Mouse (Mus musculus) NIH3T3 (cell line): ENCODE measurements around the gene Frem1.

Experiments used
- DNase-seq: peaks from one replicate; pipeline ENCODE4 v3.0.0-alpha.2; 2012; ENCODE audit warnings: low read depth

The Frem1 gene

DNA sequence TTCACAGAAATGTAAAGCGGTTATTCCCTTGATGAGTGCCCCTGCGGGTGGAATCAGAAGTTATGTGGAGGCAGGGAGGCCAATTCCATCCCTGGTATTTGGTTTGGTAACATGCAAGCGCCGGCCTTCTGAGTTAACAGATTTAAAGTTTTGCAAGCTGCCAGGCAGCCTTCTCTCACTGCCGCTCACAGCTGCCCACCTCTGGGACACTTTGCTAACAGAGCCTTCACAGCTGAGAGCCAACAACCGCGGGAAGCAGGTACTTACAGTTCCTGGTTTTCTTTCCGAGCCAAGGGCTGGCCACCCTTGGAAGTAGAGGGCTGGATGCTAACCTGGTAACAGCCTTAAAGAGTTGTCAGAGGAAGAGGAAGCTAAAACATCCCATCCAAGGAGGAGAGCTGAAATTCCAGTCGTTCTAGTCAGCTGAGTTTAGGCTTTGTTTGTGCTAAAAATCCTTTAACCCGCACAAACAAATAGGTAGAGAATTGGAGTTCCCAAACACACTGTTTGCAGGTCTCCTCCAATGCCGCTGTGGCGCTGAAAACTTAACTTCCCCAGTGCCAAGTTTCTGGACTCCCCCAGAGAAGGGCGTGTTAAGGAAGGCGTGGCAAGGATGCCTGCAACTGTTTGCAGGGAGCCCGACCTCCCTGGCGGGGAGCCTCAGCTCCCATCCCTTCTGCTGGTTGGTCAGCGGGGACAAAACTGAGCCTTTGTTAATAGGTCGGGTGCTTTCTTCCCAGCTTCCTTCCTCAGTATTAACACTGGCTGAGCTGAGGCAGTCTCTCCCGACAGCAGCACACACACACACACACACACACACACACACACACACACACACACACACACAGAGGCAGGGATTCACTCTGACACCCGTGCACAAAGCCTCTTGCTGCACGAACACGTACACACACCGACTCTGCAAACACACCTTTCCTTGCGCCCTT, at the start of gene Frem1:
Gene Frem1 (minus strand): TSS at position 706 of the 944 bp plus-strand sequence.
- DNase-seq = peak; percentile 17

GRCm38 (mm10) chr4:83099025-83099424, 46.9 kb upstream of the Frem1 start:
- no peak for DNase-seq

- DNase-seq = no peak
These were observed 41.8 kb upstream of the Frem1 start for GRCm38 (mm10) chr4:83093941-83094340.

GRCm38 (mm10) chr4:83090691-83091448, 38.7 kb upstream of the Frem1 start:
- peak; percentile 49 for DNase-seq

DNA sequence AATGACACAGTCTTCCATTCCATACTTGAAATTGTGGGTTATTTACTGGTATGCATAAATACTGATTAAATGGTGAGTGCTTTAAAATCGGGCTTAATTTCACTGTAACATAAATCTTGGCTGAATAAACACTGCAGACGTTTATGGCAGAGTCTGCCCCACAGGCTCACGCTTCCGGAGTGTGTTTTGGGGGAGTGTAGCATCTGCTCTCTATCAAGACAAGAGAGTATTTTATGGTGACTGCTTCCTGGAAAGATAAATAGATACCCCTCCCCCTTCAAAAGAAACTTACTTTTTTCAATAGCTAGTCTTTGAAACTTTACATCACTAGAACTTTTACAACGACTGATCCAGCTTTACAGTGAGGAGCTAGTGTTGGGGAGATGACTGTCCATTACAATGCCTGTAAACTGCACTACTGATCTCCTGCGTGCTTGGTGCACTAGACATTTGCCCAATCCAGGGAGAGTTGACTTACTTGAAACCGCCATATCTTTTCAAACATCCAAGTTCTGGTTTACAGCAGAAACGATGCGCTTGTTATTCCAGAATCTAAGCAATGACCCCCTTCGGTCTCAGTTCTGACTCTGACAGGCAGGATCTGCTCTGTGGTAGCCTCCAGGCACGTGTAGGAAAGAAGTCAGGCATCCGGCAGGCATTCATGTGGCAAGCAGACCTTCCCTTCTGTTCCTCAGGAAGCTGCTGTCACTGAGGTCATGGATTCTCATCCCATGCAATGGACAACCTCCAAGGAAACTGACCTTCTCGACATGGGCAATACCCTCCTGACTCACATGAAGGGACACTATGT, 28.4 kb upstream of the Frem1 start:
- DNase-seq = no peak

- peak; percentile 36 for DNase-seq
These were observed 12.1 kb upstream of the Frem1 start for GRCm38 (mm10) chr4:83064191-83064590.

GRCm38 (mm10) chr4:83061564-83061963, 9.4 kb upstream of the Frem1 start:
- DNase-seq = no peak

DNA sequence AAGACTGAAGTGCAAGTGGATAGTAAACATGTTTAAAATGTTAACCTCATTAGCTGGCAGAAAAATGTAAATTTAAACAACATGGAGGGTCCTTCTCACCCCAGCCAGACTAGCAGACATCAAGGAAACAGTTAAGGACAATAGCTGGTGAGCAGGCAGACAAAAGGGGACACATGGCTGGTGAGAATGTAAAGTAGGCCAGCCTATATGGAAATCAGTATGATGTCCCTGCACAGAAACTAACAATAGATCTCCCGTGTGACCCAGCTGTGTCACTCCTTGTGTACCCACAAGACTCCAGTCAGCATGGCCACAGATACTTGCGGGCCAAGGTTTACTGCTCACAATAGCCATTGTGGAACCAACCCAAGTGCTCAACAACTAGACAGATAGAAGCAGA, 6.5 kb upstream of the Frem1 start:
- DNase-seq = no peak

DNA sequence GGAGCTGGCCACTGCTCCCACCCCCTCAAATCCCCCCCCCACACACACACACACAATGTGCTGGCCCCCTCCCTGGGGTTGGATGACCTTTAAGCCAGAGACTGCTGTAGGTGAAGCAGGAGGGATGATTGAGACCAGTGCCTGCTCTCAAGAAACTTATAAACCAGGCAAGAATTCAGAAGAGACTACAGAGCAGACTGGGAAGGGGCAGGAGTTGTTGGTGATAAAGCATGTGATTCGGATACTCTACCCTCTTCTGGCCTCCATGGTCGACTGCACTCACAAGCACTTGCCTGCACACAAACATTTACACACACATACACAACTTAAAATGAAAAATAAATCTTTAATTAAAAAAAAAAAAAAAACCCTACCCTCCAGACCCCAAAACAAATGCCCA, 6.0 kb upstream of the Frem1 start:
- DNase-seq = no peak

DNA sequence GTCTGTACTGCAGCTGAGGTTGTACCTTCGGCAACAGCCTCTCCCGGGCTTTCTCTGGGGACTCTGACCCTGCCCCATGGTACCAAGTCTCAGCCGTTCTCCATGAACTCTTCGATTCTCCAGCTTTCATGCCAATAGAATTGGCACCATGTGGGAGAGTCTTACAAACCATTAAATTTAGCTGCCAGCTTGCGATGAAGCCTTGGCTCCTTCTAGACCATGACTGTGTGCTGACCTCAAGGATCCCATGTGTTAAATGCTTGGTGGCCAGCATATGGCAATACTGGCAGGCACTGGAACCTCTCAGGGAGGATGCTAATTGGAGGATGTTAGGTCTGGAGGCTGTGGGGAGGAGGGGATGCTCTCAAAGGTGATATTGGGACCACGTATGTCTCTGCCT, 4.4 kb upstream of the Frem1 start:
- no peak for DNase-seq

- no peak for DNase-seq
These were observed 3.3 kb upstream of the Frem1 start for GRCm38 (mm10) chr4:83055444-83055843.

- DNase-seq = no peak
These were observed 1.1 kb upstream of the Frem1 start for GRCm38 (mm10) chr4:83053206-83053605.

- DNase-seq = no peak
These were observed 963 bp downstream of the Frem1 start for GRCm38 (mm10) chr4:83051176-83051575.

- DNase-seq = no peak
These were observed 1.9 kb downstream of the Frem1 start for GRCm38 (mm10) chr4:83050151-83050796.

DNA sequence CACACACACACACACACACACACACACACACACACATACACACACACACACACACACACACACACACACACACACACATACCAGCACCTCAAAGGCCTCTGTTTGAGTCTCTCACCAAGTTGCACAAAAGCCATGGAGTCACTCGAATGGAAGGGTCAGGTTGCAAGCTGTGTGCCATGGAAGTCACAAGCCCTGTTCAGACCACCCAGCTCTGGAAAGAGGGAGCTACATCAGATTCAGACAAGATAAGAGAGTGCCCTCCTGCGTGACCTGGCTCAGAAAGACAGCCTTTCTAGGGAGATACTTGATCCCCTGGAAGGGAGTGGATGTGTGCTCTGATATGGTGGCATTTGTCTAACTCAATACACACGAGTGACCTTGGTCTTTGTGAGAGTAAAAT, 2.9 kb downstream of the Frem1 start:
- no peak for DNase-seq

- no peak for DNase-seq
These were observed 3.6 kb downstream of the Frem1 start for GRCm38 (mm10) chr4:83048561-83048960.

DNA sequence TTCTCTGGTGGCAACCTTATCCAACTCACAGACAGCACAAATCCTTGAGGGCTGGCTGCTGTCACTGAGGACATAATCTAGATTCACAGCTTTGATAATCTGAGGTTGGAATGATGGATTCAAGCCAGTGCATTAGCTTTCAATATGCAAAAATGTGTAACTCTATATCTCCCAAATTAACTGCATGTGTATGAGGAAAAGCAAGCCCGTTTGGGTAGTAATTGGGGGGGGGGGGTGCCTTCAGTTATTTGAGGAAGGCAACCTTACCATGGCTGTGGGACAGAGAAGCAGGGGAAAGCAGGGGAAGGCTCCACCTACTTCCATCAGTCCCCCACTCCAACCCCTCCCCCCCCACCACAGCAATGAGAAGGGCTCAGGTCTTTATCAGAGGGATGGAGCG, 5.3 kb downstream of the Frem1 start:
- DNase-seq = no peak

DNA sequence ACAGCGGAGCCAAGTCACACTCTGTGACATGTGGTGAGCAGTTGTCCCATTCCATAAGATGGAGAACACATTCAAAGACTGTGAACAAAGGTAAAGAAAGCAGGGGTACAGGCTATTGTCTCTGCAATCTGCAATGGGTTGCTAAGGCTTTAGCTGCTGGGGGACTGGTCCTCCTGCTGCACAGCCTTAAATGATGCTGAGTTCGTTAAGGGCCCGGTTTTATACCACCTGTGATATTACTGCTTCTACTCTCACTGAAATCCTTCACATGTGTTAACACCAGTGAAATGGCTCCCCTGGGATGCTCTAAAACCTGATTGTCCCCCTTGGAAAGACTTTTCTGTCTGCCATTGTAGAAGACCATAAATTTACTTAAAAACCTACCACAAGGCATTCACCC, 6.1 kb downstream of the Frem1 start:
- DNase-seq = no peak

- no peak for DNase-seq
These were observed 6.9 kb downstream of the Frem1 start for GRCm38 (mm10) chr4:83045266-83045665.

DNA sequence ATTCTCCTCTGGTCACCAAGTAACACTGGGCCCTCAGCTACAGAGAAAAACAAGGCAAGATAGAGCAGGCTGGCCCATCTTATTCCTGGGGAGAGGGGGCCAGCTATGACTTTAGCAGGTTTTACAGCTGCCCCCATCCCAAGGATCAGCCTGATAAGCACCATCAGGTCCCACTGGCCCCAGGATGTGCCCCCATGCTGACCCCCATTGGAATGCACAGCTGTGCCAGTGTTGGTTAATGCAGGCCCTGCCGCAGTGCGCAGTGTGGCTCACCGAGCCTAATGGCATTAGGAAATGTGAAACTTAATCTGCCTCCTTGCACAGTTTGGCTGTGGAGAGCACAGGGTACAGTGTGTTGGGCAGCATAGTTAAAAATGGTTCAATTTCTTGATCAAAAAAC, 11.4 kb downstream of the Frem1 start:
- DNase-seq = no peak

DNA sequence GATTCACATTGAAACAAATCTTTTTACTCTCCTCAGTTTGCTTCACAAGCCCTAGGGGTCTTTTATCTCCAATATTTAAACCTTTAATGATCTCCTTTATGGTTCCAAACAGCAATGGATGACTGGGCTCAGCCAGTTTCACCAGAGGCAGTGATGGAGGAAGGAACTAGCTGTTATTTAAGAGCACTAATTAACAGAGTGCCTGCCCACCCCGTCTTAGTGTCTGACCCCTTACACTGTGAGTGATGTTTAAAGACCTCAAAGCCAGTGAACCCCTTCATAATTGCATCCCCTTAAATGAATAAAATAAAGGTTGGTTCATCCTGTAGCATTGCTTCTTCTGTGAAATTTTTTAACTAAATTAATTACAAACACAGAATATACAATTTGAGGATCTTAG, 19.4 kb downstream of the Frem1 start:
- no peak for DNase-seq

DNA sequence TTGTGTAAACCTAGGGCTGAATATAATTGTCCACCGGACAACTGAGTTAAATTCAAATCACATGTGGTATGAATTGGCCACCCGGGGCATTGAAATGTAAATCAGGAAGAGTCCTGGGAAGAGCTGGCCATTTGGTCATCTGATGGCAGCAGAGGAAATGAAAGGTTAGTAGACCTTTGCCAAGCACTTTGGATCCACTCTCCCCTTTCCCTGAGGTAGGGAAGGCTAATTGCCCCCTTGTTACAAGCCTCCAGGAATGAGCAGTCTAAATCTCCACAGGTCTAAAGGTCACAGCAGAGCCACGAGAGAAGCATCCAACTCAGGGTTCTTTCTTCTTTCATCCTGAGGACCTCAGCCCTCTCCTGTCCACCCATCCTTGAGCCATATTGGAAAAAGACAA, 20.5 kb downstream of the Frem1 start:
- no peak for DNase-seq
